Mouse (Mus musculus) neural tube, embryonic 13.5 days (tissue): ENCODE measurements around the gene Vsig2. TPM values are rescaled to one million over a fixed set of nuclear protein-coding genes. Genes with fewer than 3 reads are reported as not detected.
A peak's percentile ranks its signal among the peaks of the same experiment; 100 is the strongest.

ENCODE experiments used
- ATAC-seq: fragments of 200-750 bp; cut with Nextera tagmentation; 2 replicates; pipeline ENCODE4 v1.8.0; 2017; ENCODE audit warnings: low read depth, mild to moderate bottlenecking, moderate TSS enrichment, moderate library complexity
- H3K27ac ChIP-seq: fragments of 300-500 bp; sonication (generic); replicated peaks from 2 replicates; pipeline ENCODE4 v1.5.1; 2015; ENCODE audit warnings: moderate library complexity, mild to moderate bottlenecking, inconsistent platforms
- H3K27me3 ChIP-seq: fragments of 300-500 bp; sonication (generic); 2 replicates; pipeline ENCODE4 v1.6.1; 2015; ENCODE audit warnings: mild to moderate bottlenecking, inconsistent platforms
- H3K36me3 ChIP-seq: fragments of 300-500 bp; sonication (generic); 2 replicates; pipeline ENCODE4 v1.6.1; 2015; ENCODE audit warnings: mild to moderate bottlenecking, inconsistent platforms
- H3K4me1 ChIP-seq: fragments of 300-500 bp; sonication (generic); replicated peaks from 2 replicates; pipeline ENCODE4 v1.6.1; 2015; ENCODE audit warnings: inconsistent platforms
- H3K4me2 ChIP-seq: fragments of 300-500 bp; sonication (generic); 2 replicates; pipeline ENCODE4 v1.6.1; 2015; ENCODE audit warnings: inconsistent platforms, mild to moderate bottlenecking, moderate library complexity
- H3K4me3 ChIP-seq: fragments of 300-500 bp; sonication (generic); 2 replicates; pipeline ENCODE4 v1.5.1; 2015; ENCODE audit warnings: mild to moderate bottlenecking, inconsistent platforms
- H3K9ac ChIP-seq: fragments of 300-500 bp; sonication (generic); 2 replicates; pipeline ENCODE4 v1.6.1; 2015; ENCODE audit warnings: moderate library complexity, mild to moderate bottlenecking, inconsistent platforms
- H3K9me3 ChIP-seq: fragments of 300-500 bp; sonication (generic); 2 replicates; pipeline ENCODE4 v1.6.1; 2016; ENCODE audit warnings: inconsistent platforms
- WGBS: fragments of 180-500 bp; shearing (Covaris S2); methylation state at CpG from one replicate; pipeline ENCODE4 v1.1.7; 2015; 5-methylcytosine and 5-hydroxymethylcytosine counted together
- polyA plus RNA-seq: library from polyadenylated mRNA; unstranded; fragments of >200 nt; fragmentation: Nextera tagmentation; extraction: Ambion mirVana; gene quantifications from 2 replicates; pipeline ENCODE4 v1.2.1, GENCODE M21; 2015

Gene Vsig2
- polyA plus RNA-seq, 1 experiment from 2014 or later: 1.1 TPM

GRCm38 (mm10) chr9:37540701-37541575 is 1.9 kb downstream of the Vsig2 start:
- 79% methylated on average over 6 of the region's 6 CpGs for WGBS
- Histone ChIP-seq H3K4me3 (no peak overlapping the region), H3K36me3 (no peaks in the 10 kb centered on the region), H3K9ac (no peak overlapping the region), H3K27me3 (peaks cover 49% of the 10 kb centered on the region), H3K4me1 (peaks cover 19% of the 10 kb centered on the region), H3K9me3 (no peaks in the 10 kb centered on the region), H3K27ac (no peak overlapping the region), H3K4me2 (no peak overlapping the region)
- no peak for ATAC-seq

GRCm38 (mm10) chr9:37541851-37542642 is 3.0 kb downstream of the Vsig2 start:
- WGBS: 70% methylated on average over 7 of the region's 7 CpGs
- H3K27me3 ChIP-seq: peaks cover 60% of the 10 kb centered on the region
- no peak for ATAC-seq

GRCm38 (mm10) chr9:37543869-37544440 is 4.9 kb downstream of the Vsig2 start:
- peaks cover 19% of the 10 kb centered on the region for H3K4me1 ChIP-seq
- no peak for ATAC-seq
- H3K4me3 ChIP-seq: peak overlapping the region; percentile 33
- H3K4me2 ChIP-seq: peak overlapping the region; percentile 53
- 25% methylated on average over 12 of the region's 12 CpGs for WGBS
- no peak overlapping the region for H3K27ac ChIP-seq
- peaks cover 71% of the 10 kb centered on the region for H3K27me3 ChIP-seq
- H3K36me3 ChIP-seq: no peaks in the 10 kb centered on the region
- no peaks in the 10 kb centered on the region for H3K9me3 ChIP-seq
- H3K9ac ChIP-seq: no peak overlapping the region

More at GRCm38 (mm10) chr9:37541851-37542642, 3.0 kb downstream of the Vsig2 start:
- no peak overlapping the region for H3K27ac ChIP-seq
- H3K4me2 ChIP-seq: no peak overlapping the region
- no peaks in the 10 kb centered on the region for H3K36me3 ChIP-seq
- H3K4me1 ChIP-seq: peaks cover 19% of the 10 kb centered on the region
- H3K9ac ChIP-seq: no peak overlapping the region
- no peaks in the 10 kb centered on the region for H3K9me3 ChIP-seq
- H3K4me3 ChIP-seq: no peak overlapping the region

- no peaks in the 10 kb centered on the region for H3K36me3 ChIP-seq
- H3K9me3 ChIP-seq: no peaks in the 10 kb centered on the region
- H3K4me3 ChIP-seq: peak overlapping the region; percentile 33
- ATAC-seq: peak; percentile 44
- WGBS: 2% methylated on average over 29 of the region's 29 CpGs
- peaks cover 77% of the 10 kb centered on the region for H3K27me3 ChIP-seq
- H3K4me1 ChIP-seq: peaks cover 19% of the 10 kb centered on the region
- no peak overlapping the region for H3K27ac ChIP-seq
- H3K4me2 ChIP-seq: peak overlapping the region; percentile 53
- peak overlapping the region; percentile 49 for H3K9ac ChIP-seq
Observed at GRCm38 (mm10) chr9:37544447-37545165, 5.6 kb downstream of the Vsig2 start.

- Histone ChIP-seq H3K4me1 (peaks cover 19% of the 10 kb centered on the region), H3K27ac (no peak overlapping the region), H3K9me3 (no peaks in the 10 kb centered on the region), H3K4me3 (peak overlapping the region; percentile 33), H3K4me2 (peak overlapping the region; percentile 53), H3K9ac (peak overlapping the region; percentile 49), H3K27me3 (peaks cover 82% of the 10 kb centered on the region), H3K36me3 (no peaks in the 10 kb centered on the region)
- 5% methylated on average over 17 of the region's 17 CpGs for WGBS
- peak; percentile 56 for ATAC-seq
Observed at GRCm38 (mm10) chr9:37545166-37545610, 6.1 kb downstream of the Vsig2 start.

- Histone ChIP-seq H3K9ac (no peak overlapping the region), H3K9me3 (no peaks in the 10 kb centered on the region), H3K27me3 (peaks cover 90% of the 10 kb centered on the region), H3K4me2 (peak overlapping the region; percentile 53), H3K36me3 (no peaks in the 10 kb centered on the region), H3K4me3 (no peak overlapping the region), H3K4me1 (peaks cover 19% of the 10 kb centered on the region), H3K27ac (no peak overlapping the region)
- ATAC-seq: no peak
- 9% methylated on average over 27 of the region's 27 CpGs for WGBS
Observed at GRCm38 (mm10) chr9:37545847-37546452, 6.9 kb downstream of the Vsig2 start.

- H3K9ac ChIP-seq: no peak overlapping the region
- no peaks in the 10 kb centered on the region for H3K36me3 ChIP-seq
- peaks cover 97% of the 10 kb centered on the region for H3K27me3 ChIP-seq
- H3K9me3 ChIP-seq: no peaks in the 10 kb centered on the region
- H3K27ac ChIP-seq: no peak overlapping the region
- no peak overlapping the region for H3K4me2 ChIP-seq
- H3K4me1 ChIP-seq: peaks cover 22% of the 10 kb centered on the region
- ATAC-seq: no peak
- 63% methylated on average over 1 of the region's 1 CpGs for WGBS
- no peak overlapping the region for H3K4me3 ChIP-seq
Observed at GRCm38 (mm10) chr9:37546889-37547288, 7.8 kb downstream of the Vsig2 start.

GRCm38 (mm10) chr9:37550435-37550834 is 11.4 kb downstream of the Vsig2 start:
- H3K27ac ChIP-seq: no peak overlapping the region
- no peaks in the 10 kb centered on the region for H3K9me3 ChIP-seq
- WGBS: 69% methylated on average over 1 of the region's 1 CpGs
- H3K4me3 ChIP-seq: no peak overlapping the region
- H3K4me2 ChIP-seq: no peak overlapping the region
- peaks cover 14% of the 10 kb centered on the region for H3K4me1 ChIP-seq
- no peaks in the 10 kb centered on the region for H3K36me3 ChIP-seq
- H3K27me3 ChIP-seq: peaks cover 97% of the 10 kb centered on the region
- ATAC-seq: no peak
- no peak overlapping the region for H3K9ac ChIP-seq

- Histone ChIP-seq H3K27ac (no peak overlapping the region), H3K27me3 (peaks cover 93% of the 10 kb centered on the region), H3K36me3 (no peaks in the 10 kb centered on the region), H3K4me1 (peaks cover 9% of the 10 kb centered on the region), H3K9ac (peak overlapping the region; percentile 64), H3K9me3 (no peaks in the 10 kb centered on the region), H3K4me3 (peak overlapping the region; percentile 43), H3K4me2 (peak overlapping the region; percentile 86)
- WGBS: 3% methylated on average over 23 of the region's 23 CpGs
- no peak for ATAC-seq
Observed at GRCm38 (mm10) chr9:37551751-37552531, 12.9 kb downstream of the Vsig2 start.

GRCm38 (mm10) chr9:37552536-37553293 is 13.7 kb downstream of the Vsig2 start, which contains the start of gene Nrgn:
Gene Nrgn (minus strand): TSS chr9:37552904.
- Histone ChIP-seq H3K4me1 (peaks cover 9% of the 10 kb centered on the region), H3K36me3 (no peaks in the 10 kb centered on the region), H3K4me3 (peak within 1 kb of the TSS; percentile 43), H3K27me3 (peaks cover 85% of the 10 kb centered on the region), H3K27ac (no peak within 1 kb of the TSS), H3K4me2 (peak within 1 kb of the TSS; percentile 86), H3K9me3 (no peaks in the 10 kb centered on the region), H3K9ac (peak within 1 kb of the TSS; percentile 64)
- 5% methylated on average over 31 of the region's 31 CpGs for whole genome bisulfite sequencing
- ATAC-seq: peak; percentile 89
